Mouse (Mus musculus) lung, embryonic 14.5 days (tissue): Measurements from ENCODE around the gene Pabpn1l. TPM values are rescaled to one million over a fixed set of nuclear protein-coding genes. Genes with fewer than 3 reads are reported as not detected.

ENCODE experiments used
- ATAC-seq: fragments of 200-750 bp; cut with Nextera tagmentation; 2 replicates; pipeline ENCODE4 v1.8.0; 2017; ENCODE audit warnings: mild to moderate bottlenecking, moderate TSS enrichment, moderate library complexity; ENCODE audit not compliant: insufficient read depth
- DNase-seq: peaks from one replicate; pipeline ENCODE4 v3.0.0-alpha.2; 2015
- H3K27ac ChIP-seq: fragments of 300-500 bp; sonication (generic); 2 replicates; pipeline ENCODE4 v1.5.1; 2014; ENCODE audit warnings: low read depth, mild to moderate bottlenecking, moderate library complexity
- H3K27me3 ChIP-seq: fragments of 300-500 bp; sonication (generic); 2 replicates; pipeline ENCODE4 v1.6.1; 2014; ENCODE audit warnings: low read length, control low read depth; ENCODE audit not compliant: insufficient read depth
- H3K36me3 ChIP-seq: fragments of 300-500 bp; sonication (generic); 2 replicates; pipeline ENCODE4 v1.6.1; 2014; ENCODE audit warnings: control low read depth; ENCODE audit not compliant: insufficient read depth
- H3K4me1 ChIP-seq: fragments of 300-500 bp; sonication (generic); 2 replicates; pipeline ENCODE4 v1.6.1; 2014; ENCODE audit warnings: antibody characterized with exemption, control low read depth; ENCODE audit not compliant: insufficient read depth
- H3K4me2 ChIP-seq: fragments of 300-500 bp; sonication (generic); 2 replicates; pipeline ENCODE4 v1.6.1; 2014; ENCODE audit warnings: mild to moderate bottlenecking
- H3K4me3 ChIP-seq: fragments of 300-500 bp; sonication (generic); 2 replicates; pipeline ENCODE4 v1.5.1; 2014; ENCODE audit warnings: low read depth, low read length
- H3K9ac ChIP-seq: fragments of 300-500 bp; sonication (generic); 2 replicates; pipeline ENCODE4 v1.6.1; 2014
- H3K9me3 ChIP-seq: fragments of 300-500 bp; sonication (generic); 2 replicates; pipeline ENCODE4 v1.6.1; 2016; ENCODE audit warnings: low read depth, low read length, control low read depth
- CTCF ChIP-seq: IDR thresholded peaks from 2 replicates; pipeline ENCODE4 v1.5.1; 2016; ENCODE audit warnings: antibody characterized with exemption, low read depth
- WGBS: fragments of 180-500 bp; shearing (Covaris S2); extraction: QIAGEN DNeasy Blood & Tissue Kit; methylation state at CpG from one replicate; pipeline ENCODE4 v1.1.7; 2014; 5-methylcytosine and 5-hydroxymethylcytosine counted together
- polyA plus RNA-seq: library from polyadenylated mRNA; unstranded; fragments of >200 nt; fragmentation: Nextera tagmentation; extraction: Ambion mirVana; gene quantifications from 2 replicates; pipeline ENCODE4 v1.2.1, GENCODE M21; 2014

Pabpn1l gene
- polyA plus RNA-seq, 1 experiment from 2014 or later, result not detected

DNA sequence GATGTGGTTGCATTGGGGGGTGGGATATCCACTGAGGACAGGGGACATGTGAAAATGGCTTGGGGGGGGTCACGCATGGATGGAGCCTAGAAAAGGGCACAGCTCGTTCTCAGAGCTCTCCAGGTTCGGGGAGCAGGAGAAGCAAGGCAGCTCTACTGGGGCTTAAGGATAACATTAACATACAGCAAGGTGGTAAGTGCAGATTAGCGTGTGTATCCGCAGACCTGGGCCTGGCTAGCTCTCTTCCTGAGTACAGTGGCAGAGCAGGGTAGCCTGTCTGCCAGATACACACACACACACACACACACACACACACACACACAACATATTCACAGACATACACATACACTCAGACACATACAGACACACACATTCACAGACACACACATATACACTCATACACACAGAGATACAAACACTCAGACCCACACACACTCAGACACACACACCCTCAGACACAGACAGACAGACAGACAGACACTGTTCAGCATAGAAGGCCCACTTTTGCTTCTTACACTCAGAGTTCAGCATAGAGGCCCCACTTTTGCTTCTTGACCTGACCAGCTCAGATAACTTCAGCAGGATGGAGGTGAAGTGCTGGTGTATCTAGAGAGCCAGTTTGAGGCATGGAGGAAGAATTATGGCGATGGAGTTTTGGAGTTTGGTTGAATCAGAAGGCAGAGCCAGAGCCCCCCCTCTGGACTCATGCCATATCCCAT is 3.7 kb downstream of the Pabpn1l start:
- ATAC-seq, result no peak; the same call in 1 of the 2 replicates
- Histone ChIP-seq H3K36me3 (peaks cover 9% of the 10 kb centered on the region; the same call in 1 of the 2 replicates), H3K9me3 (no peaks in the 10 kb centered on the region), H3K4me1 (no peaks in the 10 kb centered on the region), H3K9ac (no peak overlapping the region), H3K27ac (no peak overlapping the region), H3K27me3 (no peaks in the 10 kb centered on the region), H3K4me2 (no peak overlapping the region), H3K4me3 (no peak overlapping the region)
- 68% methylated on average over 6 of the region's 6 CpGs for WGBS
- TF ChIP-seq CTCF, result no peak
- no peak for DNase-seq

- no peak overlapping the region for H3K9ac ChIP-seq
- no peak overlapping the region for H3K4me2 ChIP-seq
- peaks cover 9% of the 10 kb centered on the region; the same call in 1 of the 2 replicates for H3K36me3 ChIP-seq
- 33% methylated on average over 5 of the region's 7 CpGs for WGBS
- no peaks in the 10 kb centered on the region for H3K9me3 ChIP-seq
- DNase-seq, result peak; percentile 95
- no peaks in the 10 kb centered on the region for H3K27me3 ChIP-seq
- H3K4me1 ChIP-seq, result no peaks in the 10 kb centered on the region
- no peak overlapping the region for H3K27ac ChIP-seq
- ATAC-seq, result peak; percentile 13; the same call in 1 of the 2 replicates
- TF ChIP-seq CTCF, result peak; percentile 79
- no peak overlapping the region for H3K4me3 ChIP-seq
These were observed 4.5 kb downstream of the Pabpn1l start for GRCm38 (mm10) chr8:122617947-122618546.

GRCm38 (mm10) chr8:122616181-122616905 is 6.2 kb downstream of the Pabpn1l start:
- WGBS, result 43% methylated on average over 9 of the region's 9 CpGs
- Histone ChIP-seq H3K9ac (no peak overlapping the region), H3K4me1 (0 out of 2 replicates have a peak, but pooled peaks cover 5% of the 10 kb centered on the region), H3K27me3 (no peaks in the 10 kb centered on the region), H3K9me3 (no peaks in the 10 kb centered on the region), H3K36me3 (peaks cover 9% of the 10 kb centered on the region; the same call in 1 of the 2 replicates), H3K4me2 (no peak overlapping the region), H3K27ac (peak overlapping the region; percentile 18; the same call in 1 of the 2 replicates), H3K4me3 (no peak overlapping the region)
- ATAC-seq (no peak), DNase-seq (peak; percentile 62)
- TF ChIP-seq CTCF, result no peak

DNA sequence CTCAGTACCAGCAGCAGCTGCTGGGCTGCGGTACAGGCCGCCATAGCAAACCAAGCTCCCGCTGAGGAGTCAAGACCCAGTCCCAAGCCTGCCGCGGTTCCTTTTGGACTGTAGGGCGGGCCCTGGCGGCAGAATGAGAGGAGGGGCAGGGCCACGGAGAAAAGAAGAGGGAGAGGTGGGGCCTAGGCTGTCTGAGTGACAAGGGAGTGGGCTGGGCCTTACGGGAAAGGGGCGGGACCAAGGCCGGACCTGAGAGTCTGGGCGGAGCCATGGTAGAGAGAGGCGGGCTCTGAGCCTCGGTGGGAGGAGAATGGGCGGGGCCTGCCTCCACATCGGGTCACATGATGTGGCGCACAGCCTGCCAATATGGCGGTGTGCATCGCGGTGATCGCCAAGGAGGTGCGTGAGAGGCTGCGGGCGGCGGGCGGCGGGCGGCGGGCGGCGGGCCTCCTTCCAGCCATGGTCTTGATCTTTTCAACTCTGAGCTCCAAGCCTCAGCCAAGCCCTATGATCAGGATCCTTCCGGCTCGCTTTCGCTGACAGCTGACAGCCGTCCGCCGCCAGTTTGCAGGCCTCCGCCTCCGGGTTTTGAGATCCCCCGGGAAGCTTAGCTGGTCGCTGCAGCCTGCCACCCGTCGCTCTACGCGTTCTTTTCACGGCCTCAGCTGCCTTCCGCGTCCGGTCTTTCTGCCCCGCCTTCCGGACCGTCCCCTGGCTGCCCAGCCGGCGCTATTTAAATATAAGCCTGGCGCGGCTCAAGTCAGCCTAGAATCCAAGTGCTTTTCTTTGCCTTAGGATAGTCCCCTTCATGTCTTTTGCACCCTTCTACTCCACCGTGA is 11.0 kb downstream of the Pabpn1l start, which contains the start of the genes Galns and Trappc2l:
Gene Galns (minus strand): TSS at position 169 of the 839 bp plus-strand sequence.
Gene Trappc2l (plus strand): TSS at position 346 of the 839 bp plus-strand sequence.
- TF ChIP-seq CTCF, result peak; percentile 69
- Histone ChIP-seq H3K4me1 (peaks cover 8% of the 10 kb centered on the region; the same call in 1 of the 2 replicates), H3K27me3 (no peaks in the 10 kb centered on the region), H3K27ac (peak within 1 kb of the TSS; percentile 77; the same call in 1 of the 2 replicates), H3K4me2 (peak within 1 kb of the TSS; percentile 85), H3K36me3 (peaks cover 9% of the 10 kb centered on the region; the same call in 1 of the 2 replicates), H3K9me3 (no peaks in the 10 kb centered on the region), H3K9ac (peak within 1 kb of the TSS; percentile 75), H3K4me3 (peak within 1 kb of the TSS; percentile 71)
- DNase-seq, result peak; percentile 100
- under 1% methylated on average over 57 of the region's 57 CpGs for WGBS
- ATAC-seq, result peak; percentile 95

GRCm38 (mm10) chr8:122610612-122611277 is 11.8 kb downstream of the Pabpn1l start:
- peak overlapping the region; percentile 75 for H3K9ac ChIP-seq
- no peak for TF ChIP-seq CTCF
- DNase-seq (no peak), ATAC-seq (0 out of 2 replicates have a peak, but pooled peaks have one; percentile 1)
- H3K27me3 ChIP-seq, result no peaks in the 10 kb centered on the region
- H3K4me2 ChIP-seq, result peak overlapping the region; percentile 85
- 0 out of 2 replicates have a peak overlapping the region, but pooled peaks have one; percentile 46 for H3K27ac ChIP-seq
- 6% methylated on average over 20 of the region's 20 CpGs for WGBS
- H3K4me3 ChIP-seq, result peak overlapping the region; percentile 71
- H3K9me3 ChIP-seq, result no peaks in the 10 kb centered on the region
- H3K36me3 ChIP-seq, result peaks cover 9% of the 10 kb centered on the region; the same call in 1 of the 2 replicates
- peaks cover 8% of the 10 kb centered on the region; the same call in 1 of the 2 replicates for H3K4me1 ChIP-seq

DNA sequence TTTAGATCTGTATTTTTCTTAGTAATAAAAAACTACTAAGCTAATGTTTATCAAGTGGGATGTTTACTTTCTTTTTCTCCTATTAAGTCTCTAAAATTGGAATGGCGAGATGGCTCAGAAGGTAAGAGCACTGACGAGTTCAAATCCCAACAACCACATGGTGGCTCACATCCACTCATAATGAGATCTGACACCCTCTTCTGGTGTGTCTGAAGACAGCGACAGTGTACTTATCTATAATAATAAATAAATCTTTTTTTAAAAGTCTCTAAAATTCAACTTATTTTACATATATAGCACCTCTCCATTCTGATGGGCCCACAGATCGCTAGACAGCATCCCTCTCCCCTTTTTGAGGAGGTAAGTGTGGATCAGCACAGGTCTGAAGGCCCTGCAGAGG is 12.3 kb downstream of the Pabpn1l start:
- DNase-seq (no peak), ATAC-seq (no peak)
- Histone ChIP-seq H3K27ac (no peak overlapping the region), H3K4me1 (peaks cover 8% of the 10 kb centered on the region; the same call in 1 of the 2 replicates), H3K4me2 (peak overlapping the region; percentile 85), H3K4me3 (peak overlapping the region; percentile 71; the same call in 1 of the 2 replicates), H3K27me3 (no peaks in the 10 kb centered on the region), H3K9ac (no peak overlapping the region), H3K9me3 (no peaks in the 10 kb centered on the region), H3K36me3 (0 out of 2 replicates have a peak, but pooled peaks cover 5% of the 10 kb centered on the region)
- no peak for TF ChIP-seq CTCF
- WGBS, result 50% methylated on average over 4 of the region's 4 CpGs
